Mouse (Mus musculus): ENCODE measurements around the gene Cdk14. TPM values are rescaled to one million over a fixed set of nuclear protein-coding genes. Genes with fewer than 3 reads are reported as not detected.

The Cdk14 gene
- total RNA-seq (2021) = 100 to 1,000 TPM; 218 to 229 TPM
- long read RNA-seq, experiment 1, full-length matches to known transcripts = 67 of 98 reads
- long read RNA-seq, experiment 1, partial matches to known transcripts = 5 of 98 reads
- long read RNA-seq, experiment 1, other reads (novel, unspliced or antisense) = 26 of 98 reads
- long read RNA-seq, experiment 2, full-length matches to known transcripts = 74 of 117 reads
- long read RNA-seq, experiment 2, partial matches to known transcripts = 6 of 117 reads
- long read RNA-seq, experiment 2, other reads (novel, unspliced or antisense) = 37 of 117 reads

GRCm38 (mm10) chr5:5419992-5420455, at the start of gene Cdk14:
TSS of gene Cdk14 (minus strand) at chr5:5420312.
- DNase-seq (ENCODE audit: low spot score in 2 of 2) = no peak

- no peak for DNase-seq (ENCODE audit: low spot score in 2 of 2)
These were observed 45.1 kb upstream of the Cdk14 start for GRCm38 (mm10) chr5:5465256-5465655.

DNA sequence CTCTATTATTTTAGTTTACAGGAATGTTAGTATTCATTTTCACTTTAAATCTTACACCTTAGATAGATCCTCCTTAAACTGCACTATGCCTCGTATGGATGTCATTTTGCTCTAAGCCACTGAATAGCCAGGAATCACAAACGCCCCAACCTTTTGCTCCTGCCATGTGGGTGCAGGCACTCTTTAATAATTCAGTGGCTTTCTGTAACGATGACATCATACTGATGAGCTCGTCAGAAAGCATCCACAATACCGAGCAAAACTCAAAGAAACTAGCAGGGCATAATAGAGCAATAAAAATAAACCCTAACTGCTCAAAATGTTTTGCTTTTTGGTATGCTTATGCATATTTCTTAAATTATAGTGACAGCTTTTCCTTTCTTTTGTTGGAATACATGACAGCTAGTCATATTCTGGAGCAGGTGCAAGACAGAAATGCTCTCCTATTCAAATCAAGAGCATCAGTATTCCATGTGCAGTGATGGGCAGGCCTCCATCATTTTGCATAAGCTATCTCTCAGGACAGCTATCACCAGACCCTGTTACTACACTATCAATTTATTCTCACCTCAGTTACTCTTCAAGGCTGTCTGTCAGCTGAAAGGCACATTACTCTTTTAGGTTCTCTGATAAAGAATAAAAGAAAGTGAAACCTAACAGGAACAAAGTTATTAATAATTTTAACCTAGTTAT, 11.8 kb upstream of the Cdk14 start:
- peak; percentile 6 to 16 for DNase-seq (ENCODE audit: low spot score in 2 of 2)

DNA sequence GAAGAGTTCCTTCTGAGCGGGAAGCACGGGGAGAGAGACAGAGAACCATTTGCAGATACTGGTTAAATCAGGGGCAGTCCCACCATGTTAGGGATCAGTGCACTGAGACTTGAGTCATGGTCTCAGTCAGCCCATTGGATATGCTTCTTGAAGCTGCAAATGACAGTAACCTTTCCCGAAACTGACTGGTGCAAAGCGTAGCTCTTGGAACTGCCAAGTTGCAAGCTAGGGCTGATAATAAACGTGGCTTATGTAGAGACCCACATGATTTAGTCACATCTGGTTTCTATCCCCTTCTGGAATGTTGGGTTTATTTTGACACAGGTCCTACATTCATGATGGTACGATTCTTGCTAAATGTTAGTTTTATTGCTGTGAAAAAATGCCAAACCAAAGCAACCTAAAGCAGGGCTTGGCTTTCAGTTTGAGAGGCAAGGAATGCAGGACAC, 3.6 kb upstream of the Cdk14 start:
- no peak for DNase-seq (ENCODE audit: low spot score in 2 of 2)

DNA sequence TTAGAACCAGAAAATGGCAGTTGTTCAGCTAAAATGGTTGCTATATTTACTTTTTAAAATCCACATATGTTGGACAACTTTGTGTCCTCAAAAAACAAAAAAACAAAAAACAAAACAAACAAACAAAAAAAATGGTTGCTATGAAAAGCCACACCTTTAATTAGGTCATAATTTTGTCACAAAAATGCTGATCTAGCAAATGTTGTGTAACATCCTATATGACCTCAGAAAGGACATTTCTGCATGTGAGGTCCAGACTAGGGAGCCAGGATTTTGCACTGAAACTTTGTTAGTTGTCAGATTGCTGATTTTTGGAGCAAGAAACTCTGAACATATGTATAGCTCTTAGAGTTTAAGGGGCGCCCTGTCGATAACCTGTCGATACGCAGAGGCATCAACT, 3.0 kb upstream of the Cdk14 start:
- DNase-seq (ENCODE audit: low spot score in 2 of 2) = no peak

DNA sequence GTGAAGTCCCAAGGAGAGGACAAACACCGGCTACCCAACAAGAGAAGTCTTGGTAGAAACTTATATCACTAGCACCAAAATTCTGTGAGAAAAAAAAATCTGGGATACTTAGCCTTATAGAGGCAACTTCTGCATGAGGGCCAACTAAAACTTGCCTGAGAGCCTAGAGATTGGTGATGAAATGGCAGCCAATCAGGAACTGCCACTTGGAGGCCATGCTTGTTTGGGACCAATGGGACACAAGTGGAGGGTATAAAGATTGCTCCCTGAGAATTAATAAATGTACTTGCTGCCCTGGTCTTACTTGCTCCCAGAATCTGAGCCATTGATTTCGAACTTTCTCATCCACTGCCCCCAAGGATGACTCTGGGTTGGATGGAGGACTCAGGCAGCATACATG, 1.3 kb upstream of the Cdk14 start:
- DNase-seq (ENCODE audit: low spot score in 2 of 2) = no peak

- DNase-seq (ENCODE audit: low spot score in 2 of 2) = no peak
These were observed 859 bp downstream of the Cdk14 start for GRCm38 (mm10) chr5:5419253-5419652.

- DNase-seq (ENCODE audit: low spot score in 2 of 2) = no peak
These were observed 5.3 kb downstream of the Cdk14 start for GRCm38 (mm10) chr5:5414835-5415234.

DNA sequence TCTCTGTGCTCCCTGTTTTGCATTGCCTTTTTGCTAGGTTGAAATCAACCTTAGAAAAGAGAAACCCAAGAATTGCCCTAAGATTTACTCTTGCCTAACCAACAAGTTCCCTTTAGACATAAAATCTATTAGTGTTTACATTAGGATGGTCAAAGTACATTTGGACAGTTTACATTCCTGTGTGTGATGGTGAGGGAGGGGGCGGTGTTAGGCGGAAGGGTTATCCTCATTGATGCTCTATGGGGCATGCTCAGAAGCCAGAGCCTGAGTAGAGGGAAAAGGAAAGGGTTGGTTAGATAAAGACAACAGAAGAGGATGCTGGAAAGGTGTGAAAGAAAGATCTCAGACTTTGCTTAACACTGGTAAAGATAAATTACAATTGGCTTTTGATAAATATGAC, 8.2 kb downstream of the Cdk14 start:
- no peak for DNase-seq (ENCODE audit: low spot score in 2 of 2)

DNA sequence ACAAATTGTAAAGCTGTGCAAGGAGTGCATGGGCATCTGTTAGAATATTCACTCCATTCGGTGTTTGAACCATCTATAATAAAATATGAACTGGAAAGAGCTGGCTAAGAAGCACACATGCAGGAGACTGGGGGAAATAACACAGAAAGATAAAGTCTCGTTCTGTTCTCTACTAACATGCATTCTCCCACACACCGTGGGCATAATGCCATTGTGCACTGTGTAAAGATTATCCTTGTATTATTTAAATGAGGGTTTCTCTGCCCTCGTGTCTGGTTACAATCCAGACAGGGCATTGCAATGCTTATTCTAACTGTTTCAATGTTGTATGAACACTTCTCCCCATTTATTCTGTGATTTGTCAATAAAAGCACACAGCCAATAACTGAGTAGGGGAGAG, 18.1 kb downstream of the Cdk14 start:
- peak in 1 of 2 experiments; percentile 20 for DNase-seq (ENCODE audit: low spot score in 2 of 2)

DNA sequence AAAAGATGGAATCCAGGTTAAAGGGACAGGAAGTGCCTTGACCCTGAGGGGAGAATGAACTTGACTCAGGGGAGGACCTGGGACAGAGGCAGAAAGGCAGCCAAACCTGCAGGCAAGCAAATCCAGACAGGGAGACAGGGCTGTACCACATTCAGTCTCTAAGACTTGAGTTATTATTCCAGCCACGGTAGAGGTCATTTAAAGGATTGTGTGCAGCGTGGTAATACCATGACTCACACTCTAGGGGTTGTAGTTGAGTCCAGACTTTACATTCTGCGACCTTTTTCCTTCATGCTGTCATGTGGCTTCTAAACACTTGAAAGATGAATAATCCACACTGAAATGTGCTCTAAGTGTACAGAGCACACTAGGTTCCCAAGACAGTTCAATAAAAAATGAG, 27.3 kb downstream of the Cdk14 start:
- DNase-seq (ENCODE audit: low spot score in 2 of 2) = no peak

- DNase-seq (ENCODE audit: low spot score in 2 of 2) = no peak
These were observed 39.1 kb downstream of the Cdk14 start for GRCm38 (mm10) chr5:5380731-5381718.

- peak; percentile 47 to 59 for DNase-seq (ENCODE audit: low spot score in 2 of 2)
These were observed 40.0 kb downstream of the Cdk14 start for GRCm38 (mm10) chr5:5379870-5380730.

GRCm38 (mm10) chr5:5379501-5379869, 40.6 kb downstream of the Cdk14 start:
- DNase-seq (ENCODE audit: low spot score in 2 of 2) = no peak

DNA sequence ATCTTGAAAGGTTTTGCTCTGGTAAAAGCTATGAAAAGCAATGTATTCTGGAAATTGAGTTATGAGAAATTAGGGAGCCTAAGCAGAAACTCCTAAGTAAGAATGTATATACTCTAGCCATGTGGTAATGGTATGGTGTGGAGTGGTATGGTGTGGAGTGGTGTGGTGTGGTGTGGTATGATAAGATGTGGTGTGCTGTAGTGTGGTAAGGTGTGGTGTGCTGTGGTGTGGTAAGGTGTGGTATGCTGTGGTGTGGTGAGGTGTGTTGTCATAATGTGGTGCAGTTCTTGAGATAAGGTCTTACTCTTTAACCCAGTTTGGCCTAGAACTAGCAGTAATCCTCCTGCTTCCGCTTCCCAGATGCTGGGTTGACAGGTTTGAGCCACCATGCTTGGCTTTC, 45.7 kb downstream of the Cdk14 start:
- DNase-seq (ENCODE audit: low spot score in 2 of 2) = no peak

- DNase-seq (ENCODE audit: low spot score in 2 of 2) = peak in 1 of 2 experiments; percentile 31
These were observed 46.6 kb downstream of the Cdk14 start for GRCm38 (mm10) chr5:5373541-5373940.

GRCm38 (mm10) chr5:5372936-5373335, 47.2 kb downstream of the Cdk14 start:
- DNase-seq (ENCODE audit: low spot score in 2 of 2) = no peak

DNA sequence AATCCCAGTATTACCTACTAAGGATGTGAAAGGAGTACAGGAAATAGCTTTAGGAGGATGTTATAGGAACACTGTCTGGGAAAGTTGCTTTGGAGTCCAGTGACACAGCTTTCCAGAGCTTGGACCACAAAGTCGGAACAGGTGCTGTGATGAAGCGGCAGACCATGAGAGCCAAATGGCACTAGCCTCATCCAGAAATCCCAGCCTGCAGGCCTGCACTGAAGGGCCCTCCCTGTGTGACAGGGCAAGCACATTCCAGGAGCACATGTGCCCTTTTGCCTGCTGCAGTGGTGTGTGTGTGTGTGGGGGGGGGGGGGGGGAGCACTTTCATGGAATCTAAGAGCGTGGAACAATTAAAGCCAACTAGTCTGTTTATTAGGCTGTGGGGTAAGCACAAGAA, 47.8 kb downstream of the Cdk14 start:
- no peak for DNase-seq (ENCODE audit: low spot score in 2 of 2)

- no peak for DNase-seq (ENCODE audit: low spot score in 2 of 2)
These were observed 49.6 kb downstream of the Cdk14 start for GRCm38 (mm10) chr5:5370322-5371082.

Data from layer of hippocampus, postnatal 14 days (tissue).